Mouse (Mus musculus) MEL (cell line): Measurements from ENCODE around the gene Slc10a6. TPM values are rescaled to one million over a fixed set of nuclear protein-coding genes. Genes with fewer than 3 reads are reported as not detected.

Experiments
- DNase-seq: peaks from one replicate; pipeline ENCODE4 v3.0.0; 2011; ENCODE audit warnings: low read depth, low spot score
- H3K27ac ChIP-seq: 2 replicates; pipeline ENCODE4 v1.5.1; 2012; ENCODE audit warnings: low read depth, mild to moderate bottlenecking, control low read depth, low read length, moderate library complexity; ENCODE audit not compliant: control insufficient read depth
- H3K27me3 ChIP-seq, 2 experiments: fragments of 150-350 bp in 1 of 2; sonication (generic) in 1 of 2; 2 replicates each; pipeline ENCODE4 v1.6.1; 2012; ENCODE audit warnings: low read length in 2 of 2, mild to moderate bottlenecking in 2 of 2, improper control_type of control experiment in 1 of 2, moderate library complexity in 1 of 2; ENCODE audit not compliant: insufficient read depth in 2 of 2, control insufficient read depth in 1 of 2
- H3K36me3 ChIP-seq, 2 experiments: 2 replicates each; pipeline ENCODE4 v1.6.1; 2012 to 2014; ENCODE audit warnings: low read length in 2 of 2, improper control_type of control experiment in 1 of 2, inconsistent platforms in 1 of 2, mild to moderate bottlenecking in 1 of 2; ENCODE audit not compliant: insufficient read depth in 2 of 2, control insufficient read depth in 1 of 2
- H3K4me1 ChIP-seq, 2 experiments: fragments of 150-350 bp in 1 of 2; sonication (generic) in 1 of 2; 2 replicates each; pipeline ENCODE4 v1.6.1; 2012; ENCODE audit warnings: low read length in 2 of 2, improper control_type of control experiment in 1 of 2, mild to moderate bottlenecking in 1 of 2; ENCODE audit not compliant: insufficient read depth in 2 of 2, control insufficient read depth in 1 of 2
- H3K4me3 ChIP-seq, 2 experiments: fragments of 150-350 bp in 1 of 2; sonication (generic) in 1 of 2; 2 replicates each; pipeline ENCODE4 v1.5.1; 2012; ENCODE audit warnings: low read depth in 2 of 2, low read length in 2 of 2, mild to moderate bottlenecking in 2 of 2, moderate library complexity in 2 of 2, control low read depth in 1 of 2, improper control_type of control experiment in 1 of 2; ENCODE audit not compliant: control insufficient read depth in 1 of 2, insufficient read depth in 1 of 2
- H3K79me2 ChIP-seq: 2 replicates; pipeline ENCODE4 v1.6.1; 2012; ENCODE audit warnings: mild to moderate bottlenecking, low read length, moderate library complexity; ENCODE audit not compliant: control insufficient read depth, poor library complexity, insufficient read depth
- H3K9ac ChIP-seq: 2 replicates; pipeline ENCODE4 v1.6.1; 2012; ENCODE audit warnings: low read depth, mild to moderate bottlenecking, control low read depth, low read length, moderate library complexity; ENCODE audit not compliant: control insufficient read depth, poor library complexity, severe bottlenecking
- H3K9me3 ChIP-seq: fragments of 150-350 bp; sonication (generic); replicated peaks from 2 replicates; pipeline ENCODE4 v1.6.1; 2012; ENCODE audit warnings: mild to moderate bottlenecking, low read length, improper control_type of control experiment, moderate library complexity; ENCODE audit not compliant: insufficient read depth
- CHD1 ChIP-seq: IDR thresholded peaks from 2 replicates; pipeline ENCODE4 v1.6.1; 2012; ENCODE audit warnings: low read depth, mild to moderate bottlenecking, inconsistent platforms, low read length, improper control_type of control experiment
- CHD2 ChIP-seq: IDR thresholded peaks from 2 replicates; pipeline ENCODE4 v1.6.1; 2011; ENCODE audit warnings: low read length, improper control_type of control experiment
- CTCF ChIP-seq, 3 experiments: IDR thresholded peaks in 2 of 3; conservative IDR thresholded peaks in 1 of 3; 2 replicates each; pipeline ENCODE4 v1.5.1; 2011 to 2012; ENCODE audit warnings: low read length in 3 of 3, low read depth in 2 of 3, mild to moderate bottlenecking in 2 of 3, improper control_type of control experiment in 1 of 3, inconsistent platforms in 1 of 3, mixed read lengths in 1 of 3, moderate library complexity in 1 of 3; ENCODE audit not compliant: control insufficient read depth in 1 of 3, insufficient read depth in 1 of 3, poor library complexity in 1 of 3, severe bottlenecking in 1 of 3
- EP300 ChIP-seq, 2 experiments: IDR thresholded peaks; 2 replicates each; pipeline ENCODE4 v1.6.1; 2011; ENCODE audit warnings: improper control_type of control experiment in 2 of 2, low read length in 2 of 2, low read depth in 1 of 2, mild to moderate bottlenecking in 1 of 2
- ETS1 ChIP-seq: IDR thresholded peaks from 2 replicates; pipeline ENCODE4 v1.6.1; 2012; ENCODE audit warnings: low read depth, mild to moderate bottlenecking, inconsistent platforms, low read length, improper control_type of control experiment, moderate library complexity
- JUND ChIP-seq: IDR thresholded peaks from 2 replicates; pipeline ENCODE4 v1.6.1; 2011; ENCODE audit warnings: low read depth, mild to moderate bottlenecking, improper control_type of control experiment, low read length
- KAT2A ChIP-seq: conservative IDR thresholded peaks from 2 replicates; pipeline ENCODE4 v1.6.1; 2012; ENCODE audit warnings: low read depth, low read length, improper control_type of control experiment, inconsistent platforms
- MAZ ChIP-seq: IDR thresholded peaks from 2 replicates; pipeline ENCODE4 v1.6.1; 2012; ENCODE audit warnings: low read depth, mild to moderate bottlenecking, inconsistent platforms, low read length, improper control_type of control experiment
- MEF2A ChIP-seq: IDR thresholded peaks from 2 replicates; pipeline ENCODE4 v1.6.1; 2014; ENCODE audit warnings: low read depth, mild to moderate bottlenecking, inconsistent platforms, low read length, improper control_type of control experiment; ENCODE audit not compliant: poor library complexity, insufficient replicate concordance, severe bottlenecking; ENCODE audit errors: extremely low read depth
- MXI1 ChIP-seq: IDR thresholded peaks from 2 replicates; pipeline ENCODE4 v1.6.1; 2011; ENCODE audit warnings: mild to moderate bottlenecking, low read depth, low read length, improper control_type of control experiment
- MYB ChIP-seq: IDR thresholded peaks from 2 replicates; pipeline ENCODE4 v1.6.1; 2011; ENCODE audit warnings: mild to moderate bottlenecking, low read depth, low read length, improper control_type of control experiment
- MYC ChIP-seq: IDR thresholded peaks from 2 replicates; pipeline ENCODE4 v1.6.1; 2011; ENCODE audit warnings: low read depth, mild to moderate bottlenecking, low read length, improper control_type of control experiment, moderate library complexity
- NRF1 ChIP-seq: IDR thresholded peaks from 2 replicates; pipeline ENCODE4 v1.6.1; 2014; ENCODE audit warnings: low read depth, mild to moderate bottlenecking, inconsistent platforms, low read length, improper control_type of control experiment, moderate library complexity; ENCODE audit not compliant: poor library complexity, insufficient read depth, severe bottlenecking
- POLR2A ChIP-seq, 2 experiments: IDR thresholded peaks; 2 replicates each; pipeline ENCODE4 v1.6.1; 2011 to 2012; ENCODE audit warnings: low read length in 2 of 2, mild to moderate bottlenecking in 2 of 2, control low read depth in 1 of 2, improper control_type of control experiment in 1 of 2, low read depth in 1 of 2, moderate library complexity in 1 of 2; ENCODE audit not compliant: control insufficient read depth in 1 of 2, insufficient read depth in 1 of 2, poor library complexity in 1 of 2
- POLR2AphosphoS5 ChIP-seq: IDR thresholded peaks from 2 replicates; pipeline ENCODE4 v1.6.1; 2012; ENCODE audit warnings: low read depth, borderline replicate concordance, mild to moderate bottlenecking, inconsistent platforms, low read length, moderate library complexity, mixed read lengths
- RAD21 ChIP-seq: IDR thresholded peaks from 2 replicates; pipeline ENCODE4 v1.6.1; 2011; ENCODE audit warnings: mild to moderate bottlenecking, low read depth, low read length, improper control_type of control experiment
- RCOR1 ChIP-seq: IDR thresholded peaks from 2 replicates; pipeline ENCODE4 v1.6.1; 2012; ENCODE audit warnings: low read depth, mild to moderate bottlenecking, inconsistent platforms, low read length, improper control_type of control experiment
- TAL1 ChIP-seq: IDR thresholded peaks from 2 replicates; pipeline ENCODE4 v1.6.1; 2012; ENCODE audit warnings: mild to moderate bottlenecking, inconsistent platforms, low read length, moderate library complexity, mixed read lengths
- TBP ChIP-seq: IDR thresholded peaks from 2 replicates; pipeline ENCODE4 v1.8.0; 2011; ENCODE audit warnings: low read depth, low read length, improper control_type of control experiment
- TCF12 ChIP-seq: IDR thresholded peaks from 2 replicates; pipeline ENCODE4 v1.6.1; 2014; ENCODE audit warnings: low read depth, mild to moderate bottlenecking, inconsistent platforms, low read length, improper control_type of control experiment, moderate library complexity
- USF1 ChIP-seq: IDR thresholded peaks from 2 replicates; pipeline ENCODE4 v1.6.1; 2014; ENCODE audit warnings: low read depth, mild to moderate bottlenecking, inconsistent platforms, low read length, improper control_type of control experiment, moderate library complexity
- USF2 ChIP-seq, 2 experiments: IDR thresholded peaks; 2 replicates each; pipeline ENCODE4 v1.6.1; 2011 to 2012; ENCODE audit warnings: improper control_type of control experiment in 2 of 2, low read length in 2 of 2, borderline replicate concordance in 1 of 2, inconsistent platforms in 1 of 2, low read depth in 1 of 2, mild to moderate bottlenecking in 1 of 2; ENCODE audit not compliant: insufficient read depth in 1 of 2
- ZC3H11A ChIP-seq: IDR thresholded peaks from 2 replicates; pipeline ENCODE4 v1.6.1; 2012; ENCODE audit warnings: low read depth, mild to moderate bottlenecking, inconsistent platforms, low read length, improper control_type of control experiment
- ZKSCAN1 ChIP-seq: IDR thresholded peaks from 2 replicates; pipeline ENCODE4 v1.6.1; 2012; ENCODE audit warnings: low read depth, mild to moderate bottlenecking, inconsistent platforms, low read length, improper control_type of control experiment, moderate library complexity
- ZMIZ1 ChIP-seq: IDR thresholded peaks from 2 replicates; pipeline ENCODE4 v1.6.1; 2012; ENCODE audit warnings: low read depth, mild to moderate bottlenecking, inconsistent platforms, low read length, improper control_type of control experiment, moderate library complexity
- polyA plus RNA-seq, 2 experiments: library from polyadenylated mRNA; stranded (reverse) in 1 of 2; unstranded in 1 of 2; fragments of >175 nt in 1 of 2; fragments of >200 nt in 1 of 2; gene quantifications; 2 replicates each; pipeline versions ENCODE4 v1.2.1 to v1.2.4; 2012; ENCODE audit warnings: low replicate concordance in 2 of 2, low read depth in 1 of 2; ENCODE audit not compliant: insufficient read length in 2 of 2, insufficient read depth in 1 of 2, missing spikeins in 1 of 2
- total RNA-seq: library from RNA; depleted of rRNA; stranded (reverse); fragments of 300-350 nt; gene quantifications from 2 replicates; pipeline ENCODE4 v1.2.3, GENCODE M21; 2012

Gene Slc10a6
- total and polyA plus RNA-seq, 3 experiments = not detected

GRCm38 (mm10) chr5:103673611-103674010 is 44.4 kb upstream of the Slc10a6 start:
- no peak overlapping the region for H3K27ac ChIP-seq
- H3K79me2 ChIP-seq = no peaks in the 10 kb centered on the region
- H3K9me3 ChIP-seq = no peaks in the 10 kb centered on the region
- H3K27me3 ChIP-seq = peaks cover 3 to 5% of the 10 kb centered on the region in 2 experiments; a peak in 3 of 4 replicates
- H3K9ac ChIP-seq = no peak overlapping the region
- no peaks in the 10 kb centered on the region for H3K4me1 ChIP-seq
- H3K4me3 ChIP-seq = no peak overlapping the region
- DNase-seq = no peak
- TF ChIP-seq MAZ (no peak), MEF2A (no peak), ETS1 (no peak), MYB (no peak), EP300 (IDR thresholded peaks at IDR 0.05; ENCODE audit: low read depth in 1 of 2, low read length in 2 of 2) (no peak), USF1 (no peak), ZC3H11A (no peak)
- H3K36me3 ChIP-seq = no peaks in the 10 kb centered on the region

- H3K27me3 ChIP-seq = peaks cover 5% of the 10 kb centered on the region in 2 experiments
- no peaks in the 10 kb centered on the region for H3K36me3 ChIP-seq
- TF ChIP-seq MEF2A (no peak), RAD21 (no peak), ZC3H11A (no peak), RCOR1 (no peak), EP300 (IDR thresholded peaks at IDR 0.05; ENCODE audit: low read depth in 1 of 2, low read length in 2 of 2) (no peak), TCF12 (no peak), MYC (no peak), TAL1 (no peak), ETS1 (no peak)
- no peak overlapping the region for H3K4me3 ChIP-seq
- H3K9me3 ChIP-seq = no peaks in the 10 kb centered on the region
- H3K27ac ChIP-seq = no peak overlapping the region
- no peak overlapping the region for H3K9ac ChIP-seq
- no peaks in the 10 kb centered on the region for H3K4me1 ChIP-seq
- DNase-seq = no peak
- no peaks in the 10 kb centered on the region for H3K79me2 ChIP-seq
Observed at GRCm38 (mm10) chr5:103671858-103672257, 42.7 kb upstream of the Slc10a6 start.

DNA sequence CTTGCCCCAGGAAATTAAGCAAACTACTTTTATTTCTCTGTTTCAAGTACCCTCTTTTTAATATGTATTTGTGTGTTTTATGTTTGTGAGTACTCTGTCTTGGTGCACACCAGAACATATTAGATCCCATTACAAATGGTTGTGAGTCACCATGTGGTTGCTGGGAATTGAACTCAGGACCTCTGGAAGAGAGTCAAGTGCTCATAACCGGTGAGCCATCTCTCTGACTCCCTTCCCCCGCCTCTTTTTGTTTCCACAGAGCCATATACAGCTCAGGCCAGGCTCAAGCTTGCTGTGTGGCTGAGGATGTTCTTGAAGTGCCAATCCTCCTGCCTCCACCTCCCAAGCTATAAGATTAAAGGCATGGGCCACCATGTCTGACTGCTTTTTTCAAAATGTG is 36.7 kb upstream of the Slc10a6 start:
- Histone ChIP-seq H3K79me2 (no peaks in the 10 kb centered on the region), H3K27ac (no peak overlapping the region), H3K36me3 (no peaks in the 10 kb centered on the region), H3K4me1 (no peaks in the 10 kb centered on the region), H3K4me3 (no peak overlapping the region), H3K9ac (no peak overlapping the region), H3K9me3 (no peaks in the 10 kb centered on the region), H3K27me3 (peaks cover 0 to 9% of the 10 kb centered on the region in 2 experiments; a peak in 3 of 4 replicates)
- no peak for TF ChIP-seq CHD1
- TF ChIP-seq KAT2A = no peak
- TF ChIP-seq USF2 (IDR thresholded peaks at IDR 0.05; ENCODE audit: borderline replicate concordance in 1 of 2, insufficient read depth in 1 of 2, low read depth in 1 of 2, low read length in 2 of 2) = no peak
- TF ChIP-seq MEF2A = no peak
- TF ChIP-seq CTCF (IDR thresholded peaks at IDR 0.05 in 2 of 3, conservative IDR thresholded peaks at IDR 0.05 in 1 of 3; ENCODE audit: control insufficient read depth in 1 of 3, insufficient read depth in 1 of 3, low read depth in 2 of 3, low read length in 3 of 3, poor library complexity in 1 of 3, severe bottlenecking in 1 of 3) = no peak
- TF ChIP-seq TBP = no peak
- TF ChIP-seq JUND = no peak
- no peak for TF ChIP-seq ZKSCAN1
- no peak for TF ChIP-seq POLR2A (IDR thresholded peaks at IDR 0.05; ENCODE audit: control insufficient read depth in 1 of 2, insufficient read depth in 1 of 2, low read depth in 1 of 2, low read length in 2 of 2, poor library complexity in 1 of 2)
- no peak for TF ChIP-seq TCF12
- no peak for TF ChIP-seq POLR2AphosphoS5
- no peak for TF ChIP-seq CHD2
- no peak for TF ChIP-seq MXI1
- TF ChIP-seq EP300 (IDR thresholded peaks at IDR 0.05; ENCODE audit: low read depth in 1 of 2, low read length in 2 of 2) = no peak
- TF ChIP-seq ZC3H11A = no peak
- TF ChIP-seq ZMIZ1 = no peak
- TF ChIP-seq NRF1 = no peak
- TF ChIP-seq RCOR1 = no peak
- no peak for DNase-seq
